Mouse (Mus musculus) MEL (cell line): ENCODE data around the gene Prkd1. TPM values are rescaled to one million over a fixed set of nuclear protein-coding genes. Genes with fewer than 3 reads are reported as not detected.

Experiments
- DNase-seq: peaks from one replicate; pipeline ENCODE4 v3.0.0; 2011; ENCODE audit warnings: low read depth, low spot score
- H3K27ac ChIP-seq: 2 replicates; pipeline ENCODE4 v1.5.1; 2012; ENCODE audit warnings: low read depth, mild to moderate bottlenecking, control low read depth, low read length, moderate library complexity; ENCODE audit not compliant: control insufficient read depth
- H3K27me3 ChIP-seq, 2 experiments: fragments of 150-350 bp in 1 of 2; sonication (generic) in 1 of 2; 2 replicates each; pipeline ENCODE4 v1.6.1; 2012; ENCODE audit warnings: low read length in 2 of 2, mild to moderate bottlenecking in 2 of 2, improper control_type of control experiment in 1 of 2, moderate library complexity in 1 of 2; ENCODE audit not compliant: insufficient read depth in 2 of 2, control insufficient read depth in 1 of 2
- H3K36me3 ChIP-seq, 2 experiments: 2 replicates each; pipeline ENCODE4 v1.6.1; 2012 to 2014; ENCODE audit warnings: low read length in 2 of 2, improper control_type of control experiment in 1 of 2, inconsistent platforms in 1 of 2, mild to moderate bottlenecking in 1 of 2; ENCODE audit not compliant: insufficient read depth in 2 of 2, control insufficient read depth in 1 of 2
- H3K4me1 ChIP-seq, 2 experiments: fragments of 150-350 bp in 1 of 2; sonication (generic) in 1 of 2; 2 replicates each; pipeline ENCODE4 v1.6.1; 2012; ENCODE audit warnings: low read length in 2 of 2, improper control_type of control experiment in 1 of 2, mild to moderate bottlenecking in 1 of 2; ENCODE audit not compliant: insufficient read depth in 2 of 2, control insufficient read depth in 1 of 2
- H3K4me3 ChIP-seq, 2 experiments: fragments of 150-350 bp in 1 of 2; sonication (generic) in 1 of 2; 2 replicates each; pipeline ENCODE4 v1.5.1; 2012; ENCODE audit warnings: low read depth in 2 of 2, low read length in 2 of 2, mild to moderate bottlenecking in 2 of 2, moderate library complexity in 2 of 2, control low read depth in 1 of 2, improper control_type of control experiment in 1 of 2; ENCODE audit not compliant: control insufficient read depth in 1 of 2, insufficient read depth in 1 of 2
- H3K79me2 ChIP-seq: 2 replicates; pipeline ENCODE4 v1.6.1; 2012; ENCODE audit warnings: mild to moderate bottlenecking, low read length, moderate library complexity; ENCODE audit not compliant: control insufficient read depth, poor library complexity, insufficient read depth
- H3K9ac ChIP-seq: 2 replicates; pipeline ENCODE4 v1.6.1; 2012; ENCODE audit warnings: low read depth, mild to moderate bottlenecking, control low read depth, low read length, moderate library complexity; ENCODE audit not compliant: control insufficient read depth, poor library complexity, severe bottlenecking
- H3K9me3 ChIP-seq: fragments of 150-350 bp; sonication (generic); replicated peaks from 2 replicates; pipeline ENCODE4 v1.6.1; 2012; ENCODE audit warnings: mild to moderate bottlenecking, low read length, improper control_type of control experiment, moderate library complexity; ENCODE audit not compliant: insufficient read depth
- CHD1 ChIP-seq: IDR thresholded peaks from 2 replicates; pipeline ENCODE4 v1.6.1; 2012; ENCODE audit warnings: low read depth, mild to moderate bottlenecking, inconsistent platforms, low read length, improper control_type of control experiment
- CTCF ChIP-seq, 3 experiments: IDR thresholded peaks in 2 of 3; conservative IDR thresholded peaks in 1 of 3; 2 replicates each; pipeline ENCODE4 v1.5.1; 2011 to 2012; ENCODE audit warnings: low read length in 3 of 3, low read depth in 2 of 3, mild to moderate bottlenecking in 2 of 3, improper control_type of control experiment in 1 of 3, inconsistent platforms in 1 of 3, mixed read lengths in 1 of 3, moderate library complexity in 1 of 3; ENCODE audit not compliant: control insufficient read depth in 1 of 3, insufficient read depth in 1 of 3, poor library complexity in 1 of 3, severe bottlenecking in 1 of 3
- E2F4 ChIP-seq: IDR thresholded peaks from 2 replicates; pipeline ENCODE4 v1.6.1; 2011; ENCODE audit warnings: low read depth, low read length, improper control_type of control experiment, borderline replicate concordance
- ELF1 ChIP-seq: IDR thresholded peaks from 2 replicates; pipeline ENCODE4 v1.6.1; 2014; ENCODE audit warnings: low read depth, mild to moderate bottlenecking, inconsistent platforms, low read length, improper control_type of control experiment, moderate library complexity
- HCFC1 ChIP-seq: IDR thresholded peaks from 2 replicates; pipeline ENCODE4 v1.6.1; 2012; ENCODE audit warnings: low read depth, mild to moderate bottlenecking, inconsistent platforms, low read length, improper control_type of control experiment, moderate library complexity
- JUND ChIP-seq: IDR thresholded peaks from 2 replicates; pipeline ENCODE4 v1.6.1; 2011; ENCODE audit warnings: low read depth, mild to moderate bottlenecking, improper control_type of control experiment, low read length
- MAFK ChIP-seq: IDR thresholded peaks from 2 replicates; pipeline ENCODE4 v1.6.1; 2011; ENCODE audit warnings: low read depth, mild to moderate bottlenecking, low read length, improper control_type of control experiment, borderline replicate concordance
- MAX ChIP-seq: IDR thresholded peaks from 2 replicates; pipeline ENCODE4 v1.6.1; 2011; ENCODE audit warnings: low read length, improper control_type of control experiment
- MEF2A ChIP-seq: IDR thresholded peaks from 2 replicates; pipeline ENCODE4 v1.6.1; 2014; ENCODE audit warnings: low read depth, mild to moderate bottlenecking, inconsistent platforms, low read length, improper control_type of control experiment; ENCODE audit not compliant: poor library complexity, insufficient replicate concordance, severe bottlenecking; ENCODE audit errors: extremely low read depth
- MYB ChIP-seq: IDR thresholded peaks from 2 replicates; pipeline ENCODE4 v1.6.1; 2011; ENCODE audit warnings: mild to moderate bottlenecking, low read depth, low read length, improper control_type of control experiment
- MYC ChIP-seq: IDR thresholded peaks from 2 replicates; pipeline ENCODE4 v1.6.1; 2011; ENCODE audit warnings: low read depth, mild to moderate bottlenecking, low read length, improper control_type of control experiment, moderate library complexity
- NELFE ChIP-seq: IDR thresholded peaks from 2 replicates; pipeline ENCODE4 v1.6.1; 2011; ENCODE audit warnings: low read depth, low read length, improper control_type of control experiment
- NRF1 ChIP-seq: IDR thresholded peaks from 2 replicates; pipeline ENCODE4 v1.6.1; 2014; ENCODE audit warnings: low read depth, mild to moderate bottlenecking, inconsistent platforms, low read length, improper control_type of control experiment, moderate library complexity; ENCODE audit not compliant: poor library complexity, insufficient read depth, severe bottlenecking
- POLR2A ChIP-seq, 2 experiments: IDR thresholded peaks; 2 replicates each; pipeline ENCODE4 v1.6.1; 2011 to 2012; ENCODE audit warnings: low read length in 2 of 2, mild to moderate bottlenecking in 2 of 2, control low read depth in 1 of 2, improper control_type of control experiment in 1 of 2, low read depth in 1 of 2, moderate library complexity in 1 of 2; ENCODE audit not compliant: control insufficient read depth in 1 of 2, insufficient read depth in 1 of 2, poor library complexity in 1 of 2
- POLR2AphosphoS2 ChIP-seq: IDR thresholded peaks from 2 replicates; pipeline ENCODE4 v1.6.1; 2011; ENCODE audit warnings: low read length, improper control_type of control experiment
- RAD21 ChIP-seq: IDR thresholded peaks from 2 replicates; pipeline ENCODE4 v1.6.1; 2011; ENCODE audit warnings: mild to moderate bottlenecking, low read depth, low read length, improper control_type of control experiment
- SIN3A ChIP-seq: IDR thresholded peaks from 2 replicates; pipeline ENCODE4 v1.6.1; 2012; ENCODE audit warnings: low read length, improper control_type of control experiment, inconsistent platforms
- SMC3 ChIP-seq: IDR thresholded peaks from 2 replicates; pipeline ENCODE4 v1.6.1; 2011; ENCODE audit warnings: low read depth, low read length, improper control_type of control experiment
- UBTF ChIP-seq: IDR thresholded peaks from 2 replicates; pipeline ENCODE4 v1.6.1; 2012; ENCODE audit warnings: low read depth, mild to moderate bottlenecking, inconsistent platforms, low read length, improper control_type of control experiment, moderate library complexity, borderline replicate concordance; ENCODE audit not compliant: insufficient read depth
- USF1 ChIP-seq: IDR thresholded peaks from 2 replicates; pipeline ENCODE4 v1.6.1; 2014; ENCODE audit warnings: low read depth, mild to moderate bottlenecking, inconsistent platforms, low read length, improper control_type of control experiment, moderate library complexity
- USF2 ChIP-seq, 2 experiments: IDR thresholded peaks; 2 replicates each; pipeline ENCODE4 v1.6.1; 2011 to 2012; ENCODE audit warnings: improper control_type of control experiment in 2 of 2, low read length in 2 of 2, borderline replicate concordance in 1 of 2, inconsistent platforms in 1 of 2, low read depth in 1 of 2, mild to moderate bottlenecking in 1 of 2; ENCODE audit not compliant: insufficient read depth in 1 of 2
- ZC3H11A ChIP-seq: IDR thresholded peaks from 2 replicates; pipeline ENCODE4 v1.6.1; 2012; ENCODE audit warnings: low read depth, mild to moderate bottlenecking, inconsistent platforms, low read length, improper control_type of control experiment
- ZKSCAN1 ChIP-seq: IDR thresholded peaks from 2 replicates; pipeline ENCODE4 v1.6.1; 2012; ENCODE audit warnings: low read depth, mild to moderate bottlenecking, inconsistent platforms, low read length, improper control_type of control experiment, moderate library complexity
- ZMIZ1 ChIP-seq: IDR thresholded peaks from 2 replicates; pipeline ENCODE4 v1.6.1; 2012; ENCODE audit warnings: low read depth, mild to moderate bottlenecking, inconsistent platforms, low read length, improper control_type of control experiment, moderate library complexity
- ZNF384 ChIP-seq: IDR thresholded peaks from 2 replicates; pipeline ENCODE4 v1.6.1; 2012; ENCODE audit warnings: low read depth, mild to moderate bottlenecking, inconsistent platforms, low read length, improper control_type of control experiment
- polyA plus RNA-seq, 2 experiments: library from polyadenylated mRNA; stranded (reverse) in 1 of 2; unstranded in 1 of 2; fragments of >175 nt in 1 of 2; fragments of >200 nt in 1 of 2; gene quantifications; 2 replicates each; pipeline versions ENCODE4 v1.2.1 to v1.2.4; 2012; ENCODE audit warnings: low replicate concordance in 2 of 2, low read depth in 1 of 2; ENCODE audit not compliant: insufficient read length in 2 of 2, insufficient read depth in 1 of 2, missing spikeins in 1 of 2
- total RNA-seq: library from RNA; depleted of rRNA; stranded (reverse); fragments of 300-350 nt; gene quantifications from 2 replicates; pipeline ENCODE4 v1.2.3, GENCODE M21; 2012

Gene Prkd1
- total and polyA plus RNA-seq, 3 experiments = not detected

GRCm38 (mm10) chr12:50333182-50333581, 315.7 kb downstream of the Prkd1 start:
- Histone ChIP-seq H3K27me3 (no peaks in the 10 kb centered on the region), H3K27ac (no peak overlapping the region), H3K4me1 (no peaks in the 10 kb centered on the region), H3K9me3 (no peaks in the 10 kb centered on the region), H3K36me3 (no peaks in the 10 kb centered on the region), H3K9ac (no peak overlapping the region), H3K79me2 (no peaks in the 10 kb centered on the region), H3K4me3 (no peak overlapping the region)
- no peak for DNase-seq
- no peak for TF ChIP-seq CTCF (IDR thresholded peaks at IDR 0.05 in 2 of 3, conservative IDR thresholded peaks at IDR 0.05 in 1 of 3; ENCODE audit: control insufficient read depth in 1 of 3, insufficient read depth in 1 of 3, low read depth in 2 of 3, low read length in 3 of 3, poor library complexity in 1 of 3, severe bottlenecking in 1 of 3)
- no peak for TF ChIP-seq RAD21
- no peak for TF ChIP-seq CHD1
- TF ChIP-seq POLR2A (IDR thresholded peaks at IDR 0.05; ENCODE audit: control insufficient read depth in 1 of 2, insufficient read depth in 1 of 2, low read depth in 1 of 2, low read length in 2 of 2, poor library complexity in 1 of 2) = no peak
- TF ChIP-seq ZMIZ1 = no peak
- no peak for TF ChIP-seq MAX
- TF ChIP-seq ELF1 = no peak
- TF ChIP-seq POLR2AphosphoS2 = no peak
- TF ChIP-seq UBTF = no peak
- no peak for TF ChIP-seq NELFE
- no peak for TF ChIP-seq USF1
- no peak for TF ChIP-seq JUND
- no peak for TF ChIP-seq MAFK

GRCm38 (mm10) chr12:50314634-50315033, 334.3 kb downstream of the Prkd1 start:
- H3K27ac ChIP-seq = no peak overlapping the region
- TF ChIP-seq SMC3 (peak; percentile 5; the same call in 1 of the 2 replicates), SIN3A (no peak)
- no peaks in the 10 kb centered on the region for H3K9me3 ChIP-seq
- no peak overlapping the region for H3K9ac ChIP-seq
- H3K27me3 ChIP-seq = no peaks in the 10 kb centered on the region
- H3K4me3 ChIP-seq = no peak overlapping the region
- no peak for DNase-seq
- H3K36me3 ChIP-seq = no peaks in the 10 kb centered on the region
- no peaks in the 10 kb centered on the region for H3K79me2 ChIP-seq
- no peaks in the 10 kb centered on the region for H3K4me1 ChIP-seq

- Histone ChIP-seq H3K9me3 (no peaks in the 10 kb centered on the region), H3K36me3 (no peaks in the 10 kb centered on the region), H3K27ac (no peak overlapping the region), H3K4me3 (no peak overlapping the region), H3K27me3 (no peaks in the 10 kb centered on the region), H3K9ac (no peak overlapping the region), H3K4me1 (no peaks in the 10 kb centered on the region), H3K79me2 (no peaks in the 10 kb centered on the region)
- DNase-seq = no peak
- TF ChIP-seq ZNF384 (no peak), MYC (no peak), POLR2A (IDR thresholded peaks at IDR 0.05; ENCODE audit: control insufficient read depth in 1 of 2, insufficient read depth in 1 of 2, low read depth in 1 of 2, low read length in 2 of 2, poor library complexity in 1 of 2) (no peak), NELFE (no peak), MEF2A (no peak), JUND (no peak), HCFC1 (no peak), E2F4 (no peak), NRF1 (no peak), POLR2AphosphoS2 (no peak), USF2 (IDR thresholded peaks at IDR 0.05; ENCODE audit: borderline replicate concordance in 1 of 2, insufficient read depth in 1 of 2, low read depth in 1 of 2, low read length in 2 of 2) (no peak), MAFK (no peak), RAD21 (no peak), ZKSCAN1 (no peak), UBTF (no peak), ZC3H11A (no peak), MYB (no peak)
Measured at GRCm38 (mm10) chr12:50309276-50309675, 339.6 kb downstream of the Prkd1 start.
